Mouse (Mus musculus) embryonic facial prominence, embryonic 10.5 days (tissue): ENCODE measurements around the gene Ubxn10. TPM values are rescaled to one million over a fixed set of nuclear protein-coding genes. Genes with fewer than 3 reads are reported as not detected.

Experiments
- DNase-seq: peaks from one replicate; pipeline ENCODE4 v3.0.0-alpha.2; 2017; ENCODE audit warnings: low spot score
- H3K27ac ChIP-seq: fragments of 300-500 bp; sonication (generic); replicated peaks from 2 replicates; pipeline ENCODE4 v1.5.1; 2016; ENCODE audit warnings: mild to moderate bottlenecking
- H3K27me3 ChIP-seq: fragments of 300-500 bp; sonication (generic); replicated peaks from 2 replicates; pipeline ENCODE4 v1.6.1; 2016; ENCODE audit warnings: low read depth, mild to moderate bottlenecking; ENCODE audit not compliant: poor library complexity, severe bottlenecking
- H3K36me3 ChIP-seq: fragments of 300-500 bp; sonication (generic); replicated peaks from 2 replicates; pipeline ENCODE4 v1.6.1; 2016; ENCODE audit warnings: mild to moderate bottlenecking, moderate library complexity
- H3K4me1 ChIP-seq: fragments of 300-500 bp; sonication (generic); 2 replicates; pipeline ENCODE4 v1.6.1; 2016
- H3K4me3 ChIP-seq: fragments of 300-500 bp; sonication (generic); 2 replicates; pipeline ENCODE4 v1.5.1; 2016; ENCODE audit warnings: mild to moderate bottlenecking, moderate library complexity
- H3K9me3 ChIP-seq: fragments of 300-500 bp; sonication (generic); 2 replicates; pipeline ENCODE4 v1.6.1; 2016; ENCODE audit warnings: mild to moderate bottlenecking
- WGBS: fragments of 180-500 bp; shearing (Covaris S2); methylation state at CpG from one replicate; pipeline ENCODE4 v1.1.7; 2016; 5-methylcytosine and 5-hydroxymethylcytosine counted together
- polyA plus RNA-seq: library from polyadenylated mRNA; unstranded; fragments of >200 nt; fragmentation: Nextera tagmentation; extraction: Ambion mirVana; gene quantifications from 2 replicates; pipeline ENCODE4 v1.2.1, GENCODE M21; 2016

Ubxn10 gene
- 1.3 and 1.4 TPM in 2 replicates for polyA plus RNA-seq

- peak within 1 kb of the TSS; percentile 70 for H3K27ac ChIP-seq
- peaks cover 36% of the 10 kb centered on the region for H3K4me1 ChIP-seq
- H3K27me3 ChIP-seq: no peaks in the 10 kb centered on the region
- no peaks in the 10 kb centered on the region for H3K9me3 ChIP-seq
- H3K36me3 ChIP-seq: no peaks in the 10 kb centered on the region
- WGBS: 74% methylated on average over 7 of the region's 7 CpGs
- H3K4me3 ChIP-seq: no peak within 1 kb of the TSS
- DNase-seq: no peak
Observed at GRCm38 (mm10) chr4:138737031-138737430, at the start of gene Ubxn10. Ubxn10 (minus strand) TSS chr4:138737167.

DNA sequence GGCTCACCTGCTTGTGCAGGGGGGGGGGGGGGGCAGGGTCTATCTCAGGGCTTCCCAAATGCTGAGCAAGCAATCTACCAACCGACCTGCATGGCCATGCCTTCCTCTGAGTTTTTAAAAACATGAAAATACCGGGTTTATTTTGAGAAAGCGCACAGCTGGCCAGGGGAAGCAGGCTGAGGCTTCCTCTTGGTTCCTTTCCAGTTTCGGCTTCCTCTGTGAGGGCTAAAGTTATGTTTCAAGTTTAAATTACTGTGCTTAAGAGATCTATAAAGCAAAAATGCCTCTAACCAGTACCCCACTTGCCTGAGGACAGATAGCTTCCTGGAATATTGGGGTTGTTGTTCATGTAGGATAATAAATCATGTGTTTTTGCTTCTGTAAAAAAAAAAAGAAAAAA, 49.2 kb upstream of the Ubxn10 start:
- Histone ChIP-seq H3K27ac (no peak overlapping the region), H3K4me1 (no peaks in the 10 kb centered on the region), H3K27me3 (0 out of 2 replicates have a peak, but pooled peaks cover 3% of the 10 kb centered on the region), H3K4me3 (no peak overlapping the region), H3K9me3 (no peaks in the 10 kb centered on the region), H3K36me3 (no peaks in the 10 kb centered on the region)
- WGBS: 73% methylated on average over 4 of the region's 4 CpGs
- DNase-seq: no peak

DNA sequence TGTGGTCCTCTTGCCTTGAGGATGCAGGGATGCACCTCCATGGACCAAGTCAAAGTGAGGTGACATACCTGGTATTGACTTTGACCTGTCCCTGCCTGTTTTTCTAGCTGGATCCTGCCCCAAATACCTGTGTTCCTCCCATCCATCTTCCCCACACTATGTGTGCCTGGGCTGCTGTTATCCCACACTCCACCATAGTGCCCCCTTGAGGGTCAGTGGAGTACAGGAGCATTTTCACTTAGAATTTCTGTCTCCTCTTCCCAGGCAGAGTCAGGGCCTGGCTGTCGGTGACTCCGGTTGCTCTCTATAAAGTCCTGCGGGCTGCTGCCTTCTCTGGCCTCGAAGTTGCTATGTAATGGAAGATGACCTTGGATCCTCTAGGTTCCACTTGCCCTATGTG, 48.8 kb upstream of the Ubxn10 start:
- 62% methylated on average over 4 of the region's 4 CpGs for WGBS
- no peak for DNase-seq
- Histone ChIP-seq H3K27me3 (0 out of 2 replicates have a peak, but pooled peaks cover 3% of the 10 kb centered on the region), H3K9me3 (no peaks in the 10 kb centered on the region), H3K4me3 (no peak overlapping the region), H3K4me1 (no peaks in the 10 kb centered on the region), H3K36me3 (no peaks in the 10 kb centered on the region), H3K27ac (no peak overlapping the region)

DNA sequence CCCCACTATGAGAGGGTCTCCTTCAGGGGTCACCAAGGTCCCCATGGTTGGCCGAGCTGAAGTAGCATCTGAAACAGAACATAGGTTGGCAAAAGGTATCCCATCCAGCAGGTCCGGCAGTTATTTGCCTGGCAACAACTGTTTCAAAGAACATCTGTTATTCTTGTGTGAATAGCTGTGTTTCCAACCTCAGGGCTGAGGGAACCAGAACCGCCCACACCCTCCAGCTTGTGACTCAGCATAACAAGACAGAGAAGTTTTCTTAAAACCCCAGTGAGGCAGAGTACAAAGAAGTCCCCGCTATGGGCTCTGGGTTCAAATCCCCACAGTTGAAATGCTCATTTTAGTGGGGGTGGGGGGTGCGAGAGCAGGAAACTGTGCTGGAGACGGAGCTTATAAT, 45.1 kb upstream of the Ubxn10 start:
- Histone ChIP-seq H3K9me3 (no peaks in the 10 kb centered on the region), H3K36me3 (no peaks in the 10 kb centered on the region), H3K4me1 (peaks cover 13% of the 10 kb centered on the region), H3K27me3 (peaks cover 19% of the 10 kb centered on the region; the same call in 1 of the 2 replicates), H3K27ac (no peak overlapping the region), H3K4me3 (no peak overlapping the region)
- DNase-seq: no peak
- WGBS: 84% methylated on average over 6 of the region's 6 CpGs

DNA sequence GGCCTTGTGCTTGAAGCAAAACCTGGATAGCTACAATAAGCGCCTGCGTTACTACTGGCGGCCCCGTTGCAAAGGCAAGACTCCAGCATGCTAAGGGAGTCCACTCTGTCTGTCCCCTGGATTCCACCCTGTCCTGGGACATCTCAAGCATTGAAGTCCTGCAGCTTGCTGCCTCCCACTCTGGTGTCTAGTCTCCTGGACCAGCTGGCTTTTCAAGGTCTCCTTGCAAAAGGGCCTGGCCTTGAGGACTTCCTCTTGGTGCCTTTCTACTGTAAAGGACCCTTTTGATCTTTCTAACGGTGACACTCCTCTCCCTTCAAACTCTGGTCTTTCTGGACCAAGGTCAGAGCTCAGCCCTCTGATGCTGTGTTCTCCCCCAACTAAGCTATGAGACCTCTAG, 43.3 kb upstream of the Ubxn10 start:
- Histone ChIP-seq H3K27me3 (peaks cover 29% of the 10 kb centered on the region; the same call in 1 of the 2 replicates), H3K27ac (no peak overlapping the region), H3K9me3 (no peaks in the 10 kb centered on the region), H3K36me3 (no peaks in the 10 kb centered on the region), H3K4me1 (peaks cover 13% of the 10 kb centered on the region), H3K4me3 (no peak overlapping the region)
- 92% methylated on average over 5 of the region's 5 CpGs for WGBS
- DNase-seq: no peak

DNA sequence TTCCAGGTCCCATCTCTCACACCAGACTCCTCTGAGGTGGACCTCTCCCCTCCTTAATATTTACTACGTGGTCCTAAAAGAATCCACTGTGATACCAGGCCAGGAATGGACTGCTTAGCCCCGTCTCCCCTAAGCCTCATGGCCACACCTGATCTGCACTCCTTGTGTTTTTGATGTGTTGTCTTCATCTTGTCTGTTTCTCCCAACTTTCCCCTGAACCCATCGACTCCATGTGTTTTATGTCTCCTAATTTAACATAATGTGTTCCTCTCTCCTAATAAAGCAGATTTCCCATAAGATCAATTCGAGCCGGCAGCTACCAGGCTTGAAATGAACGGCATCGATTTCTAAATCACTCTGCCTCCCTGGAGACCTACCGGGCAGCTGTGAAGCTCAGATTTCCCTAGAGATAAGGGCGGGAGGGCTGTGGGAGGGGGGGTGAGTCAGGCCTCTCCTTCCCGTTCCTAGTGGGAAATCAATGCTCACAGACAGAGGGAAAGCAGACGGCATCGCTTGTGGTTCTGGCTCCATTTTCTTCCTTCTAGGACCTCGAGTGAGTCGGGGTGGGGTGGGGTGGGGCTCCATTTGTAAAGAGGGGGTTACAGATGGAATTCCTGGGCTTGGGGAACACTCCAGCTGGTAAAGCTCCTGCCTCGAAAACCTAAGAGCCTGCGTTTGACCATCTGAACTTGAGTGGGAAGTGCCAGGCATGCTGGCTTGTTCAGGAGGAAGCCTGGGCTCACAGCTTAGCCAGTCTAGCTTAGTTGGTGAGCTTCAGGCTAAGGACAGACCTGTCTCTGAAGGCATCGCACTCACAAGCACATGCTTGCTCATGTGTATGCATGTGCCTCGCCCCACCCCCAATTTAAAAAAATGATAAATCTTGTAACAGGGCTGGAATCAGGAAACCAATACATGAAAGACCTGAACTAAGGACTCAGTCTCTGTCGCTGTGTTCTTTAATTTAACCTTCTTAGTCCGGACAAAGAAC, 40.7 kb upstream of the Ubxn10 start:
- H3K36me3 ChIP-seq: no peaks in the 10 kb centered on the region
- H3K27ac ChIP-seq: no peak overlapping the region; the same call in 1 of the 2 replicates
- DNase-seq: peak; percentile 34
- H3K9me3 ChIP-seq: no peaks in the 10 kb centered on the region
- peaks cover 26% of the 10 kb centered on the region; the same call in 1 of the 2 replicates for H3K27me3 ChIP-seq
- no peak overlapping the region for H3K4me3 ChIP-seq
- H3K4me1 ChIP-seq: peaks cover 13% of the 10 kb centered on the region
- WGBS: 47% methylated on average over 20 of the region's 20 CpGs

GRCm38 (mm10) chr4:138775435-138775834, 38.5 kb upstream of the Ubxn10 start, which contains the start of gene Pla2g2d:
Pla2g2d (plus strand) TSS chr4:138775735.
- H3K4me1 ChIP-seq: peaks cover 13% of the 10 kb centered on the region
- WGBS: 85% methylated on average over 6 of the region's 6 CpGs

DNA sequence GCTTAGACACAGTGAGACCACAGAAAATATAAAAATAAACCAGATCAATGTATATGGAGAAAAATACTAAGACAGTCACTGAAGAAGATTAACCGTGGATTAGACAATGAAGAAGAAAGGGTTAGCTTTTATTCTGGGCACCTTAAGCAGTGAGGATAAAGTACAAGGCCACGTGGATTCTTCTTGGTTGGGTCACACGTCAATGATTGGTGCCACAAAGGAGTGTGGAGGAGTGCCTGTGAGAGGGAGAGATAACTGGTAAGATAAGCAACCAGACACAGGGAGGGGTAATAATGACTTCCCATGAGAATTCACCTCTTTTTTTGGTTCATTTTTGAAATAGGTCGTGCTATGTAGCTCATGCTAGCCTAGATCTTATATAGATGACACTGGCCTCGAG, 35.4 kb upstream of the Ubxn10 start:
- 0 out of 2 replicates have a peak, but pooled peaks cover 2% of the 10 kb centered on the region for H3K4me1 ChIP-seq
- 84% methylated on average over 5 of the region's 5 CpGs for WGBS
- H3K27ac ChIP-seq: no peak overlapping the region
- H3K36me3 ChIP-seq: no peaks in the 10 kb centered on the region
- H3K9me3 ChIP-seq: no peaks in the 10 kb centered on the region
- H3K27me3 ChIP-seq: 0 out of 2 replicates have a peak, but pooled peaks cover 19% of the 10 kb centered on the region
- DNase-seq: no peak
- no peak overlapping the region for H3K4me3 ChIP-seq

More at GRCm38 (mm10) chr4:138775435-138775834, 38.5 kb upstream of the Ubxn10 start, which contains the start of gene Pla2g2d:
- no peaks in the 10 kb centered on the region for H3K9me3 ChIP-seq
- H3K27me3 ChIP-seq: peaks cover 33% of the 10 kb centered on the region; the same call in 1 of the 2 replicates
- no peak for DNase-seq
- no peak within 1 kb of the TSS for H3K27ac ChIP-seq
- H3K36me3 ChIP-seq: no peaks in the 10 kb centered on the region
- no peak within 1 kb of the TSS for H3K4me3 ChIP-seq

DNA sequence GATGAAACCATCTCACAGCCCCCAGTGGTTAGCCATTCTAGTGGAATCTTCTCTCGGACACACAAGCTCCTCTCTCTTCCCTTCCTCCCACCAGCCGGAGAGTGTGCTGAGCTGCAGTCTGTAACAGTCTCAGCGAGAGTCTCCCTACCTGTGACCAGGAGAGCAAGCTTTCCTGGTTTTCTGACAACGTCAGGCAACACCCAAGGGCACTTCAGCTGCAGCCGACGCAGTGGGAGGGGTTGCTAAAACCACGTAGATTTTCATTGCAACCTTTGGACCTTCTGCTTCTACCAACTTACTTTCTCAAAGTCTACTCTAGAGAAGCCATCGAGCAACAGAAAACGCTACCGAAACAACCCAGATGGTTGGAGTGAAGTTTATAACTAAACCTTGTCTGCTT, 35.0 kb upstream of the Ubxn10 start:
- no peaks in the 10 kb centered on the region for H3K9me3 ChIP-seq
- H3K36me3 ChIP-seq: no peaks in the 10 kb centered on the region
- H3K4me1 ChIP-seq: no peaks in the 10 kb centered on the region
- no peak overlapping the region for H3K4me3 ChIP-seq
- 0 out of 2 replicates have a peak, but pooled peaks cover 15% of the 10 kb centered on the region for H3K27me3 ChIP-seq
- DNase-seq: no peak
- H3K27ac ChIP-seq: no peak overlapping the region
- WGBS: 87% methylated on average over 10 of the region's 10 CpGs

DNA sequence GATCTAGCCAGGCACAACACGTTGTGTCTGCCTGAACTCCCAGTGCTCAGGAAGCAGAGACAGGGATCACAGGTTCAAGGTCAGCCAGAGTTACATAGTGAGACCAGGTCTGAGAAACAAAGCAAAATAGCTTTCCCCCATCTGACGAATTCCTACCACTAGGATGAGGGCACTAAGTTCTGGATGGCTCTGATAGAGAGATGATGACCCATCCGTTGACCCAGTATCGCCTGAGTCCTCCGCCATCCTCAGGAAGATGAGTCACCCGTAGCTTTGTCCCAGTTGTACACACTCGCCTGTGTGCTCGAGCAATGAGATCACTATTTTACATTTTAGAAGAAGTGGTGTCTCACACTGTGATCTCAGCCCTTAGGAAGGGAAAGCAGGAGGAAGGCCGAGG, 25.3 kb upstream of the Ubxn10 start:
- Histone ChIP-seq H3K27ac (no peak overlapping the region), H3K27me3 (no peaks in the 10 kb centered on the region), H3K4me1 (peaks cover 2% of the 10 kb centered on the region; the same call in 1 of the 2 replicates), H3K36me3 (no peaks in the 10 kb centered on the region), H3K9me3 (no peaks in the 10 kb centered on the region), H3K4me3 (no peak overlapping the region)
- no peak for DNase-seq
- 88% methylated on average over 9 of the region's 9 CpGs for WGBS

DNA sequence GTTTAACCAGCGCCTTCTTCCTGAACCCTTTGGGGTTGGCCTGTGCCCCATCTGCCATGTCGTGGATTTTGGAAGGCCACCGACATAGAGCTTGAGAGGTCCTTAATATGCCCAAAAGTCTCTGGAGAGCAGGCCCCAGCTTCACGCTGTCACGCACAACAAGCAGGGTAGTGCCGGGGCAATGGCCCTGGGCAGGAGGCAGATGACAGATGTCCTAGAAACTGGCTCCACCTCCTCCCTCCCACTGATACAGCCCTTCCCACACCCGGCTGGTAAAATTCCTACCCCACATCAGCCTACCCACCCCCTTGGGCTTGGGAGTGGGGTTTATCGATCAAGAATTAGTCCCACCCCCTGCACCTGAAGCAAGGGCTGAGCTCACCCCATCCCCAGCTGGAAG, 20.4 kb upstream of the Ubxn10 start, which contains the start of gene Pla2g2f:
Gene Pla2g2f (minus strand): TSS at position 211 of the 400 bp plus-strand sequence.
- Histone ChIP-seq H3K4me3 (no peak within 1 kb of the TSS), H3K4me1 (peaks cover 16% of the 10 kb centered on the region), H3K36me3 (no peaks in the 10 kb centered on the region), H3K9me3 (0 out of 2 replicates have a peak, but pooled peaks cover 2% of the 10 kb centered on the region), H3K27ac (no peak within 1 kb of the TSS), H3K27me3 (no peaks in the 10 kb centered on the region)
- WGBS: 80% methylated on average over 8 of the region's 8 CpGs
- DNase-seq: no peak

DNA sequence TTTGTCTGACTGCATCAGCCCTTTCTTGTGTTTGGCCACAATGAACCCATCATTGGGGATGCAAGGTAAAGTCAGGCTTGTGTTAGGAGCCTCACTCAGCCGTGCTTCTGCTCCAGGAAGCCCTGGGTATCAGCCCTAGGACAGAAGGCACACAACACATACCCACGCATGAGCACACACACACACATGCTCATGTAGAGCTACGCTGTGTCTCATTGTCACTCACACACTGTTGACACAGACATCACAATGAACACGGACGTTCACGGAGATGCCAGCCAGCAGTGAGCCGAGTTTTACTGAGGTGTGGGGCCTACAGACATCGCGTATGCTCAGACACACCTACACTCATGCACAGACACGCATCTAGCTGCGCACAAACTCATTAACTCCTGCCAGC, 19.0 kb upstream of the Ubxn10 start:
- no peak for DNase-seq
- H3K4me1 ChIP-seq: peaks cover 16% of the 10 kb centered on the region
- H3K27ac ChIP-seq: no peak overlapping the region
- H3K27me3 ChIP-seq: no peaks in the 10 kb centered on the region
- H3K9me3 ChIP-seq: 0 out of 2 replicates have a peak, but pooled peaks cover 2% of the 10 kb centered on the region
- WGBS: 85% methylated on average over 11 of the region's 11 CpGs
- no peaks in the 10 kb centered on the region for H3K36me3 ChIP-seq
- H3K4me3 ChIP-seq: no peak overlapping the region
